Mouse (Mus musculus) c-Kit-positive CD71-negative TER-119-negative erythroid progenitor cells, embryonic 14.5 days (primary cell): ENCODE results near the gene Gm20388.
"Not testable (repeated sequence)": the region's sequence is repeated elsewhere in the genome, so short reads cannot be mapped to it uniquely, and the experiment has no call there.

Experiments
- DNase-seq: peaks from one replicate; pipeline ENCODE4 v3.0.0-alpha.2; 2013; ENCODE audit warnings: low read depth

Gm20388 gene

GRCm38 (mm10) chr8:123041008-123041773 lies 3130.6 kb downstream of the Gm20388 start:
- no peak for DNase-seq

- DNase-seq: no peak
Measured at GRCm38 (mm10) chr8:123041774-123042105, 3131.1 kb downstream of the Gm20388 start.

GRCm38 (mm10) chr8:123042158-123042973 lies 3131.7 kb downstream of the Gm20388 start, which contains the start of gene Ankrd11:
Ankrd11 (minus strand) TSS chr8:123042277.
- peak; percentile 98 for DNase-seq

- no peak for DNase-seq
Measured at GRCm38 (mm10) chr8:123042974-123043625, 3132.5 kb downstream of the Gm20388 start.

GRCm38 (mm10) chr8:123043941-123044340 lies 3133.3 kb downstream of the Gm20388 start:
- DNase-seq: no peak

GRCm38 (mm10) chr8:123044743-123045425 lies 3134.2 kb downstream of the Gm20388 start:
- DNase-seq: not testable (repeated sequence)

- no peak for DNase-seq
Measured at GRCm38 (mm10) chr8:123046706-123047105, 3136.1 kb downstream of the Gm20388 start.

GRCm38 (mm10) chr8:123047827-123048226 lies 3137.2 kb downstream of the Gm20388 start:
- DNase-seq: no peak

GRCm38 (mm10) chr8:123048402-123048801 lies 3137.8 kb downstream of the Gm20388 start:
- no peak for DNase-seq

- DNase-seq: no peak
Measured at GRCm38 (mm10) chr8:123051458-123051857, 3140.8 kb downstream of the Gm20388 start.

GRCm38 (mm10) chr8:123062721-123063120 lies 3152.1 kb downstream of the Gm20388 start, which contains the start of gene Spg7:
Spg7 (plus strand) TSS chr8:123062942.
- no peak for DNase-seq

GRCm38 (mm10) chr8:123064072-123064471 lies 3153.4 kb downstream of the Gm20388 start:
- no peak for DNase-seq

GRCm38 (mm10) chr8:123064809-123065213 lies 3154.2 kb downstream of the Gm20388 start:
- DNase-seq: no peak

- DNase-seq: peak; percentile 95
Measured at GRCm38 (mm10) chr8:123065214-123066100, 3154.8 kb downstream of the Gm20388 start.

- no peak for DNase-seq
Measured at GRCm38 (mm10) chr8:123066101-123066683, 3155.6 kb downstream of the Gm20388 start.

GRCm38 (mm10) chr8:123071176-123071575 lies 3160.5 kb downstream of the Gm20388 start:
- DNase-seq: no peak

GRCm38 (mm10) chr8:123077213-123077612 lies 3166.6 kb downstream of the Gm20388 start:
- DNase-seq: no peak

- DNase-seq: no peak
Measured at GRCm38 (mm10) chr8:123082993-123083392, 3172.4 kb downstream of the Gm20388 start.

- no peak for DNase-seq
Measured at GRCm38 (mm10) chr8:123083610-123084009, 3173.0 kb downstream of the Gm20388 start.

GRCm38 (mm10) chr8:123087289-123087688 lies 3176.6 kb downstream of the Gm20388 start:
- no peak for DNase-seq
